ENCODE assay signal across 8 mouse cellular contexts in the genomic region with DNA sequence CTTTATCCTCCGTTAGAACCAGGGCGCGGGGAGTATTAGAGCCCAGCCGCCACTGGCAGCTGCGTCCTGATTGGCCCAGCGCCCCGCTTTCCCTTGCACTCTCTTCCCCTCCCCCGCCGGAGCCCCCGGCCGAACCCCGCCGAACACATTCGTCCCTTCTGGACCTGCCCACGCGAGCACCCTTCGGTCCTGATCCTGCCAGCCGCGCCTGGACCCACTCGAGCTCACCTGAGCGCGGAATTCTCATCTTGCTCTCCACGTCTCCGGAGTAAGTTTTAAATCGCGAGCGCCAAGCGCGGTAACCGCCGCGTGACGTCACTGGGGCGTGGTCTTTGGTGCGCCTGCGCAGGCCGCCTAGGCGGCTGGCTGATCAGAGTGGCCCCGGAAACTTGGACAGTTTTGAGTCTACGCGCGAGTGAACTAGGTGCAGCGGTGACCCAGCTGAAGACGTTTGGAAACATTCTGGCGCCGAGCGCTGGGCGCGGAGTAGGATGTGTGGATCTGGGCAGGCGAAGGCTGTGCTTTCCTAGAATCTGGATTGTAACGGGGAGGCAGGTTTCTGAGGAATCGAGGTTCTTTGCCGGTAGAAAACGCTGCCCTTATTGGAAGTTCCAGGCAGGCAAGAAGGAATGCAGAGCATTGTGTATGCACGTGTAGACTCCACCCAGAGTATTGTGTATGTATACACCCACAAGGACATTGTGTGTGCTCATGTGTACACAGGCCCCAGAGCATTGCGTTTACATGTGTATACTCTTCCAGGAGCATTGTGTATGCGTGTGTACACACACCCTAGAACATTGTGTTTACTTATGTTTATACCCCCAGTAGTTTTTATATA. TPM values are rescaled to one million over a fixed set of nuclear protein-coding genes. Genes with fewer than 3 reads are reported as not detected.
DNase-seq lines count a peak whose midpoint lies in the region; ATAC-seq lines count a peak whose summit lies in the region.

A gene (minus strand): TSS at position 334 of the 841 bp plus-strand sequence.

- H3K4me3 ChIP-seq in hindbrain, embryonic 13.5 days, result peak within 1 kb of the TSS; percentile 79

- peaks cover 36% of the 10 kb centered on the region for H3K4me1 ChIP-seq in hindbrain, embryonic 13.5 days (replicated peaks)

- H3K27ac ChIP-seq in hindbrain, embryonic 13.5 days, result peak within 1 kb of the TSS; percentile 86

- H3K9me3 ChIP-seq in hindbrain, embryonic 13.5 days, result no peaks in the 10 kb centered on the region

- H3K36me3 ChIP-seq in hindbrain, embryonic 13.5 days, result no peaks in the 10 kb centered on the region

- peak within 1 kb of the TSS; percentile 73 for H3K9ac ChIP-seq in hindbrain, embryonic 13.5 days

- H3K4me2 ChIP-seq in hindbrain, embryonic 13.5 days, result peak within 1 kb of the TSS; percentile 73

- 2% methylated on average over 57 of the region's 57 CpGs for WGBS in hindbrain, embryonic 13.5 days

- H3K27me3 ChIP-seq in hindbrain, embryonic 13.5 days, result no peaks in the 10 kb centered on the region

- peak; percentile 94 for DNase-seq in Muller cell, postnatal 12 days (ENCODE audit: inconsistent ontology term)
- peak; percentile 86 for DNase-seq in cerebellum, adult 9-11 months
- peak; percentile 71 to 90 for DNase-seq in frontal cortex, postnatal 10 days (ENCODE audit: low spot score in 2 of 2)
- DNase-seq in layer of hippocampus, postnatal 25 days (ENCODE audit: extremely low spot score in 1 of 2, low spot score in 1 of 2), result peak; percentile 92 to 94
- peak; percentile 93 for DNase-seq in lung, postnatal 25 days (ENCODE audit: low spot score)
- DNase-seq in retina, embryonic 14.5 days (ENCODE audit: low spot score), result peak; percentile 96
- peak; percentile 99 for DNase-seq in thymus, postnatal 4 days

- peak; percentile 92 for ATAC-seq in hindbrain, embryonic 13.5 days (ENCODE audit: low FRiP score)

RNA-seq across cellular contexts. Expression of the gene that starts here (rescaled TPM):
- polyA plus RNA-seq in hindbrain, embryonic 13.5 days (2015; fragmentation: Nextera tagmentation; extraction: Ambion mirVana), result 20.2 and 21.1 TPM in 2 replicates
- 1 to 10 TPM; 2.1 to 2.6 TPM for total RNA-seq in layer of hippocampus, postnatal 25 days (2021)

Comparison
In these comparisons a context has a peak if more than half of its experiments do, and no peak if none do; other contexts are left out.
1. Peak in every context shown above with its lines: DNase-seq, ATAC-seq, H3K4me3 ChIP-seq and H3K27ac ChIP-seq.